Mouse (Mus musculus) cerebellum, adult 11-12 months (tissue): Measurements from ENCODE around the gene Gpr108.
A peak's percentile ranks its signal among the peaks of the same experiment; 100 is the strongest.
"Not testable (repeated sequence)": the region's sequence is repeated elsewhere in the genome, so short reads cannot be mapped to it uniquely, and the experiment has no call there.

ENCODE experiments used
- DNase-seq: peaks from one replicate; pipeline ENCODE4 v3.0.0; 2022

The Gpr108 gene

GRCm38 (mm10) chr17:57248201-57248699 is at the start of gene Gpr108:
TSS of gene Gpr108 (minus strand) at chr17:57248446.
- peak; percentile 91 for DNase-seq

- DNase-seq = no peak
Observed at GRCm38 (mm10) chr17:57297040-57297439, 48.8 kb upstream of the Gpr108 start.

- DNase-seq = no peak
Observed at GRCm38 (mm10) chr17:57295935-57296334, 47.7 kb upstream of the Gpr108 start.

- DNase-seq = no peak
Observed at GRCm38 (mm10) chr17:57292968-57293367, 44.7 kb upstream of the Gpr108 start.

- no peak for DNase-seq
Observed at GRCm38 (mm10) chr17:57292302-57292701, 44.1 kb upstream of the Gpr108 start.

- DNase-seq = no peak
Observed at GRCm38 (mm10) chr17:57290671-57291055, 42.4 kb upstream of the Gpr108 start.

GRCm38 (mm10) chr17:57290001-57290670 is 41.9 kb upstream of the Gpr108 start:
- no peak for DNase-seq

- DNase-seq = no peak
Observed at GRCm38 (mm10) chr17:57289252-57289651, 41.0 kb upstream of the Gpr108 start.

- no peak for DNase-seq
Observed at GRCm38 (mm10) chr17:57286718-57287355, 38.6 kb upstream of the Gpr108 start.

- DNase-seq = no peak
Observed at GRCm38 (mm10) chr17:57285077-57285476, 36.8 kb upstream of the Gpr108 start.

- no peak for DNase-seq
Observed at GRCm38 (mm10) chr17:57283906-57284305, 35.7 kb upstream of the Gpr108 start.

- DNase-seq = no peak
Observed at GRCm38 (mm10) chr17:57280411-57280810, 32.2 kb upstream of the Gpr108 start.

GRCm38 (mm10) chr17:57279591-57280224 is 31.5 kb upstream of the Gpr108 start:
- DNase-seq = no peak

- peak; percentile 31 for DNase-seq
Observed at GRCm38 (mm10) chr17:57278943-57279590, 30.8 kb upstream of the Gpr108 start, which contains the start of gene Vav1. TSS of gene Vav1 (plus strand) at chr17:57279100.

GRCm38 (mm10) chr17:57278537-57278936 is 30.3 kb upstream of the Gpr108 start:
- peak; percentile 26 for DNase-seq

- not testable (repeated sequence) for DNase-seq
Observed at GRCm38 (mm10) chr17:57277598-57278261, 29.5 kb upstream of the Gpr108 start.

- DNase-seq = peak; percentile 79
Observed at GRCm38 (mm10) chr17:57276634-57277121, 28.4 kb upstream of the Gpr108 start.

GRCm38 (mm10) chr17:57275997-57276351 is 27.7 kb upstream of the Gpr108 start:
- peak; percentile 59 for DNase-seq

- peak; percentile 86 for DNase-seq
Observed at GRCm38 (mm10) chr17:57275111-57275996, 27.1 kb upstream of the Gpr108 start.

- no peak for DNase-seq
Observed at GRCm38 (mm10) chr17:57274686-57275085, 26.4 kb upstream of the Gpr108 start.

GRCm38 (mm10) chr17:57273846-57274245 is 25.6 kb upstream of the Gpr108 start:
- DNase-seq = peak; percentile 35

GRCm38 (mm10) chr17:57271301-57271700 is 23.1 kb upstream of the Gpr108 start:
- peak; percentile 19 for DNase-seq
